9 mouse cellular contexts compared by ENCODE assay signal in genomic region chr1:57949195-57949594, GRCm38 (mm10). TPM values are rescaled to one million over a fixed set of nuclear protein-coding genes. Genes with fewer than 3 reads are reported as not detected.
DNase-seq lines count a peak whose midpoint lies in the region; ATAC-seq and TF ChIP-seq lines count a peak whose summit lies in the region.
"Had no signal": no experiment of that assay in that cellular context is flagged by ENCODE, and none has a peak within 500 bp of the region (broad histone marks: within the 10 kb centered on the region; RNA-seq: fewer than 3 reads in every experiment).

No protein-coding gene starts in this region.

- no peak overlapping the region for H3K27ac ChIP-seq in intestine, postnatal 0 days (ENCODE audit: low read depth, low read length)
- H3K27ac ChIP-seq in intestine, embryonic 16.5 days (ENCODE audit: low read length): no peak overlapping the region
- no peak overlapping the region for H3K27ac ChIP-seq in embryonic facial prominence, embryonic 14.5 days (replicated peaks; ENCODE audit: low read depth, low read length)

- peaks cover 23% of the 10 kb centered on the region for H3K36me3 ChIP-seq in intestine, postnatal 0 days (ENCODE audit: control insufficient read depth, insufficient read depth)
- peaks cover 5% of the 10 kb centered on the region; the same call in 1 of the 2 replicates for H3K36me3 ChIP-seq in intestine, embryonic 16.5 days (ENCODE audit: control insufficient read depth, insufficient read depth, low read length)
- peaks cover 34% of the 10 kb centered on the region for H3K36me3 ChIP-seq in embryonic facial prominence, embryonic 14.5 days (ENCODE audit: control insufficient read depth, insufficient read depth, low read length)

- WGBS in intestine, postnatal 0 days: 16% methylated on average over 1 of the region's 1 CpGs
- WGBS in intestine, embryonic 16.5 days: 17% methylated on average over 1 of the region's 1 CpGs
- 12% methylated on average over 1 of the region's 1 CpGs for WGBS in embryonic facial prominence, embryonic 14.5 days

- ATAC-seq in intestine, postnatal 0 days: no peak
- no peak for ATAC-seq in intestine, embryonic 16.5 days
- ATAC-seq in embryonic facial prominence, embryonic 14.5 days (ENCODE audit: low read depth): no peak

- no peaks in the 10 kb centered on the region for H3K9me3 ChIP-seq in intestine, postnatal 0 days (ENCODE audit: control insufficient read depth)
- no peaks in the 10 kb centered on the region for H3K9me3 ChIP-seq in intestine, embryonic 16.5 days (ENCODE audit: control insufficient read depth, low read length)
- no peaks in the 10 kb centered on the region for H3K9me3 ChIP-seq in embryonic facial prominence, embryonic 14.5 days (ENCODE audit: control insufficient read depth, low read length)
- H3K9me3 ChIP-seq: embryonic facial prominence, embryonic 15.5 days had no signal

- peak; percentile 11 for DNase-seq in right cerebral cortex, adult 18-20 months
- DNase-seq in right cerebral cortex, postnatal 36 days (ENCODE audit: low spot score in 2 of 2): no peak
- peak; percentile 57 for DNase-seq in embryonic facial prominence, embryonic 14.5 days (ENCODE audit: low spot score)
- peak; percentile 41 for DNase-seq in retina, postnatal 1 day
- DNase-seq in urinary bladder, postnatal 4 days (ENCODE audit: low spot score in 2 of 2): no peak
- DNase-seq: right cerebral cortex, postnatal 25 days had no signal

- no peak overlapping the region for H3K4me3 ChIP-seq in intestine, postnatal 0 days (ENCODE audit: low read depth, low read length)
- H3K4me3 ChIP-seq in intestine, embryonic 16.5 days (ENCODE audit: low read length): no peak overlapping the region
- no peak overlapping the region for H3K4me3 ChIP-seq in embryonic facial prominence, embryonic 14.5 days (ENCODE audit: low read depth, low read length)
- H3K4me3 ChIP-seq: embryonic facial prominence, embryonic 15.5 days had no signal

- no peaks in the 10 kb centered on the region for H3K4me1 ChIP-seq in intestine, postnatal 0 days (replicated peaks; ENCODE audit: control insufficient read depth, insufficient read depth, low read length)
- peaks cover 4% of the 10 kb centered on the region for H3K4me1 ChIP-seq in intestine, embryonic 16.5 days (ENCODE audit: control insufficient read depth, insufficient read depth, low read length)
- H3K4me1 ChIP-seq in embryonic facial prominence, embryonic 14.5 days (ENCODE audit: control insufficient read depth, insufficient read depth, low read length): 0 out of 2 replicates have a peak, but pooled peaks cover 3% of the 10 kb centered on the region

- no peaks in the 10 kb centered on the region for H3K27me3 ChIP-seq in intestine, postnatal 0 days (replicated peaks; ENCODE audit: control insufficient read depth, insufficient read depth, low read length)
- no peaks in the 10 kb centered on the region for H3K27me3 ChIP-seq in intestine, embryonic 16.5 days (replicated peaks; ENCODE audit: control insufficient read depth, insufficient read depth, low read length)
- no peaks in the 10 kb centered on the region for H3K27me3 ChIP-seq in embryonic facial prominence, embryonic 14.5 days (replicated peaks; ENCODE audit: control insufficient read depth, insufficient read depth, low read length)
- H3K27me3 ChIP-seq: embryonic facial prominence, embryonic 15.5 days had no signal

- H3K4me2 ChIP-seq in intestine, postnatal 0 days (replicated peaks; ENCODE audit: low read depth): no peak overlapping the region
- H3K4me2 ChIP-seq in intestine, embryonic 16.5 days (ENCODE audit: low read depth, low read length): no peak overlapping the region
- no peak overlapping the region for H3K4me2 ChIP-seq in embryonic facial prominence, embryonic 14.5 days (ENCODE audit: low read depth, low read length)
- H3K4me2 ChIP-seq: embryonic facial prominence, embryonic 15.5 days had no signal

- H3K9ac ChIP-seq in intestine, postnatal 0 days (ENCODE audit: low read depth, low read length): no peak overlapping the region
- no peak overlapping the region for H3K9ac ChIP-seq in intestine, embryonic 16.5 days (ENCODE audit: low read depth, low read length)
- H3K9ac ChIP-seq in embryonic facial prominence, embryonic 14.5 days (ENCODE audit: low read depth, low read length): no peak overlapping the region
- H3K9ac ChIP-seq: embryonic facial prominence, embryonic 15.5 days had no signal

- TF ChIP-seq CTCF in intestine, postnatal 0 days (IDR thresholded peaks at IDR 0.05; ENCODE audit: low read depth): peak; percentile 83

RNA-seq across cellular contexts. Expression of gene Sgo2a, which starts 46.6 kb away (rescaled TPM):
- 3.3 and 4.4 TPM in 2 replicates for polyA plus RNA-seq in intestine, postnatal 0 days (2015; fragmentation: Nextera tagmentation; extraction: Ambion mirVana)
- polyA plus RNA-seq in intestine, embryonic 16.5 days (2015; fragmentation: Nextera tagmentation; extraction: Ambion mirVana): 9.4 and 11.5 TPM in 2 replicates
- 13.8 and 17.9 TPM in 2 replicates for polyA plus RNA-seq in embryonic facial prominence, embryonic 14.5 days (2014; fragmentation: Nextera tagmentation; extraction: Ambion mirVana)

Comparison
In these comparisons a context has a peak if more than half of its experiments do, and no peak if none do; other contexts are left out.
1. DNase-seq: peak in right cerebral cortex, adult 18-20 months (single experiment), embryonic facial prominence, embryonic 14.5 days (single experiment) and retina, postnatal 1 day (single experiment); none in right cerebral cortex, postnatal 36 days (0 of 2) and urinary bladder, postnatal 4 days (0 of 2).